Mouse (Mus musculus): ENCODE data around the gene Tbpl1.

DNA sequence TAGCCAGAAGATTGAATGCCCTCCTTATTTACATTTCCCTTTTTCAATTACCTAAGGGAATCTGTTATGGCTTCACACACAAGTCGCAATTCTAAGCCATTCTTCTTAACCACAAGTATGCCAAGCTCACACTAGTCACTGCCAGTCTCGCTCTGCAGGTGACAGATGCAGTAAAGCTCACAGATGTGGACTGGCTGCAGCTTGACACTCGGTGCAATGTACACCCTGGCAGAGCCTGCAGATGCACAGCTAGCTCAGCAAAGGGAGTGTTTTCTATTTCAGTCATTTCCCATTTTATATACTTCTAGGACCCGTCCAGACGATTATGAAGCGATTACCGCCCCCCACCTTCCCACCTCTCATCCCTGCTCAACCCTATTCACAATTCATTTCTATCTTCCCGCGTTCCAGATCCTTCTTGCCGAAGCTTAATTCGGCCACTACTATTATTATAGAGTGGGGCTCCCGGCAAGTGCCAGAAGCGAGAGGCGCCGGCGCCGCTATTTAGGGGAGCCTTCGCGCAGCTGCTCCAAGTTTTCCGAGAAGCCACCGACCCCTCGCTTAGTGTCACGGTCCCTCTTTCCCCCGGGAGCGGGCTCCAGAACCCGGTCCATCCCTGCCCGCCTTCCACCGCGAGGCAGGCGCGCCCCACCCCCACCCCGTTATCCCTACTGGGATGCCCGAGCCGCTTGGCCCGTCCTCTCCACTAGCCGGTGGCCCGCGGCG lies 1.3 kb downstream of the Tbpl1 start:
- TF ChIP-seq CTCF (IDR thresholded peaks at IDR 0.05; ENCODE audit: low read depth, low read length) (no peak), POLR2A (IDR thresholded peaks at IDR 0.05; ENCODE audit: borderline replicate concordance, low read depth, low read length) (no peak)
